Mouse (Mus musculus) gastrocnemius, postnatal 36 days (tissue): ENCODE measurements at regions not wholly inside any gene's neighbourhood (a gene's known extent, or its start where the extent isn't known, plus 50 kb on each side); places are given as distances from the start of the nearest gene placed in this dataset.

Experiments
- DNase-seq, 2 experiments: peaks; one replicate each; pipeline ENCODE4 v3.0.0; 2022
- intact Hi-C: fragments of 180-260 bp; cut with DNase I; formaldehyde crosslinking; loops from one replicate; pipeline ENCODE4 v1.15.1; 2025

DNA sequence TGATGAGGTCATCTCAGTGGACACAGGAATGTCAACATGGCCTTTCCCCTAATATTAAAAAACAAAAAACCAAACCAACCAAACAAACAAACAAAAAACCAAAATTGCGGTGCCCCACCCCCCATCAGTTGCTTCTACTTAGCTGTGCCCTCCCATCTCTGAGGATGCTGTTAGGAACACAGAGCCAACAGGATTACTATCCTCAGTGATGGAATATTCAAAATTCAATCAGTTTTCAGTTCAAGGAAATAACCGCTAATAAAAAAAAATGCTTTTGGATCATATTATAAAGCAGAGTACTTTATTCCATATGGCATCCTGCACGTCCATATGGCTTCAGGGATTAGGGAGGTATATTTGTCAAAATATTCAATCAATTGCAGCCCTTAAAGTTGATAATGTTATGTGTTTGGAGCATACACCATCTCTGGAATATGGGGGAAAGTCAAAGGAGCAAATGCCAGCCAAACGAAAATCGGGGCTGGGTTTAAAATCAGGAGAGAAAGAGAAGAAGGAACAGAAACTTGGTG lies 249.1 kb downstream of the Tmem182 start:
- intact Hi-C loops, result no loop called here
- no peak for DNase-seq

DNA sequence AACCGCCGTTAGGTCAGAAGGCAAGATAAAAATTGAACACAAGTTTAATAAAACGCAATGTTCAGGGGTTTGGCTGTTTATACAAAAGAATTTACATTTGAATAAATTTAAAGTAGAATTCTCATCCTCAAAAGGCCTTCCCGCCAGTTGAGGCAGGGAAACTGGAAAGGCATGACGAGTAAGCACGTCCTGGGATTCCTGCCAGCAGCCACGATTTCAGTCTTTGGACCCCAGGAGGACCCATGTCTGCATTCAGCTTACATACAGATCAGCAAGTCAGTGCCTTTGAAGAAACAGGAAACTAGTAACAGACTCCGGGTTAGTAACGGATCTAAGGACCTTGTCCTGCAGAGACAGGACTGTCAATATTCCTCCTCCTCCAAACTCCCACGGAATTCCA lies 250.4 kb downstream of the Tmem182 start:
- no peak for DNase-seq
- intact Hi-C loops, result no loop called here

DNA sequence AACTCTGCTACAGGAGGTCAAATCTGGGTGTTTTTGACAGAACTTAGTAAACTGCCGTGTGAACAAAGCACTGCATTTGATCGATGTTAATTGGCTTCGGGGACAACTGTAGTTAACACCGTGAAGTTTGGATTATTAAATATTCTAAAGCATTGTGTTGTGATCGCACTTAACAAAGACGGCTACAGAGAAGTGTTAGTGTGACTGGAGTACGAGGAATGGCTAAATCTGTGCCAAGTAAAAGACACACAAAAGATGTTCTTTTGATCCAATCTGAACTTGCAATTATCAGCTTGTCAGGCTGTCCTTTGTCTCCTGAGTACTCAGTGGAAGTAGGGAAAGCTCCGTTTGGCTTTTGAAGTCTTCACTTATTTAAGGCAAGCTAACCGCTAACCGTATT lies 259.7 kb downstream of the Tmem182 start:
- DNase-seq, result no peak
- intact Hi-C loops, result no loop called here

DNA sequence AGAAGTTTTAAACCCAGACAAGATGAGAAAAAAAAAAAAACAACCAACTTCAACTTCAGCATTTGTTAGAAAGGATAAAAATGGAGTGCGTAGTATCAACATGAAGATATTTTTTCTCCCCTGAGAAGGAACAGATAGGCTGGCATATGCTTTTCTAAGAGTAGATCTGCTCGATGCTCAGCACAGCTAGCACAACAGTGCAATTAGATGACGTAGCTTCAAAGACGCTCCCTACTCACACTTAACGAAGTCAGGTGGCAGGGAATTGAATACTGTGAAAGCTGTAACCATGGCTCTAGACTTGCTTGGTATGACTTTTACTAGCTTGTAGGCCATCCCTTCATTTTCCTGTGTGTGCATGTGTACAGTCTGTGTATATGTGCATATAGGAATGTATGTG lies 299.5 kb downstream of the Tmem182 start:
- intact Hi-C loops, result no loop called here
- DNase-seq, result no peak

DNA sequence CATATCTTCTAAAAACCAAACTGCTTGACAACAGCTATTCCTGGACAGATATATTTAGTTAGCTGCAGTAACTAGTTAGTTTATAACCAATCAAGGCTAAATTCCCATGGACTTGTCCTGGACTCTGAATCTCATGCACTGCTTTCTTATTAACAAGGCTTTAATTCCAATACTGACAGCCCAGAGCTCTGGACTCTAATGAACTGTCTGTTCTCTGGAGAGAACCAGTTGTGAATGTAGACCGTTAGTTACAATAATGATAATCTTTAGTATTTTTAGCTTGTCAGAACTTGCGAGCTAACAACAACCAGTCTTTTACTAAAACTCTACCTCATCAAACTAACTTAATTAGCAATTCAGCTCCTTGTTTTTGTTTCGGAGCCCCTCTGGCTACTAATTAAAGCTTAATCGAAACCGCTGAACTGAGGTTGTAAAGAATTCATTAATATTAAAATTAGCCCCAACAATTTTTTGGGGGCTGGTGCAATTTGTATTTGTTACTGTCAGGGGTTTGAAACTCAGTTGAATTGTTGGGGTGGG lies 316.3 kb downstream of the Tmem182 start:
- intact Hi-C loops, result no loop called here
- DNase-seq, result no peak

DNA sequence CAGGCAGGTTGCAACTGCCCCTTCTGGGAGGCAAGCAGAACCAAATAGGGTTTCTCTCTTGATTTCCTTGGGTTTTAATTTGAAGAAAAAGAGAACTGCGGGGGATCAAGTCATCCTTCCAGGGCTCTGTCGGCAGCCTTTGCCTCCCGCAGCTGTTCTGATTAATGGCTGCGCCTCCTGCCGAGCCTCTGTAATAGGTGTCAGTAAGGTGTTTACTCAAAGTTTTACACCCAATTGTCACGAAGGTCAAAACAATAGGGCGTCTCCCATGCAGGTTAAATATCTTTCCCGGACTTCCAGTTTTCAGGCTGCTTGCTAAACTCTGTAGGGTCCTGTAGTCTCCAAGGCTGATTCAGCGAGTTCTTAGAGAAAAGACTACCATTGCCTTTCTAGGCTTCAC lies 326.0 kb downstream of the Tmem182 start:
- intact Hi-C loops, result no loop called here
- DNase-seq, result no peak

DNA sequence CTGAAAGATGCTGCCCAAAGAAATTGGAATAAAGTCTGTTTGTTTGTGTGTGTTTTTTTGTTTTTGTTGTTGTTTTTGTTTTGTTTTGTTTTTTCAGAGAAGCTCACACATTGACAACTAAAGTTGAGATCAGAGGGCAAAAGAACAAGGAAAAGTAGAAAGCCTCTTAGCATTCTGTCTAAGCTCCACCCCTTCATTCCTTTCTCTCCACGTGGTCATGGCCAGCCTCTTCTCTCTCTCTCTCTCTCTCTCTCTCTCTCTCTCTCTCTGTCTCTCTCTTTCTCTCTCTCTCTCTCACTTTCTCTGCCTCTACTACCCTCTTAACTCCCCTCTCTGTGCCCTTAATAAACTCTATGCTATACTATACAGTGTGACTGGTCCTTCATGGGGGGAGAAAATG lies 327.7 kb downstream of the Tmem182 start:
- DNase-seq, result no peak
- intact Hi-C loops, result no loop called here

DNA sequence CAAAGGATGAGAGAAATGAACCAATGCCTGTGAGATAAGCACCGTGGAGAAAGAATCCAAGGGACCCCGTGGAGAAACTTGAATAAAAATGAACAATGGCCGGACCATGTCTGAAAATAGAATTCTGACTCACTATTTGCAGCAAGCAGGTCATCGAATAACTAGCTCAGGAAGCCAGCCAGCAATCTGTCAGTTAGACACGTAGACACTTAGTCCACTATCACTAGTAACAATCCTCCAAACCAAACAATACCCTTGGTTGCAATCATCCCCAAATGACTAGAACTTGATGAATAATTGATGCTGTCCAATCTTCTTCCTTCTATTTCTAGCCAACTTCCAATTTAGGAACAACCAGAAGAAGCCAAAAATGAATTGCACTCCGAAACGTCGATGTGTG lies 328.5 kb downstream of the Tmem182 start:
- no peak for DNase-seq
- intact Hi-C loops, result no loop called here

DNA sequence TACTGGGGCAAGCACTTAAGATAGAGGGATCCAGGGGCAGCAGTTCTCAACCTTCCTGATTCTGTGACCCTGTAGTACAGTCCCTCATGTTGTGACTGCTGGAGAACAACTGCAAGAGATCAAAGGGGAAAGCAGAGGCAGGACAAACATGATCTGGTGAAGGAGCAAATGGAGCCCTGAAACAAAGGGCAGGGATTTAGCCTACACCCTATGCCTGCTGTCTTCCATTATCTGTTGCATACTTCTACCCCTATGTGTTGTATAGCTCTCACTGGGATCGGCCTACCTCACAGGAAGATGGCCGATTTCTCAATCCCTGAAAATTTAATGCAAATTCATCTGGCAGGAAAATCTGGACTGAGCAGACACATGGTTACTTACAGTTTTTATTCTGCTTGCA lies 334.3 kb downstream of the Tmem182 start:
- DNase-seq, result no peak
- intact Hi-C loops, result no loop called here

DNA sequence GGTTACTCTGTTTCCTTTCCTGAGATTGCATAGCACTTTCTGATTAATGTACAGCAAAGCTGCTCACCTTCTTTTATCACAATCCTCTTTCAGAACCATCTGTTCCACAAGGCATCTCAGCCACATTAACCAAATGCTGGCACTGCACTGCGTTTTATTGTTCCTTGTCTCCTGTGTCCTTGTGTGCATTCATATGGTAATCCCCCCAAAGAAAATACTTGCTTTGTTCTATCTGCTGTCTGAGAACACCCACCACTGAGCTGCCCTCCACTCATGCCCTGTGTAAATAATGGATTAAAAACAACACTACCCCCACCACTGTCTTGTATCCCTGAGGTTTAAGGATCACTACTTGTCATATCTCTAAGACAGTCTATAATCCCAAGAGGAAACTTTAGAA lies 335.1 kb downstream of the Tmem182 start:
- no peak for DNase-seq
- intact Hi-C loops, result no loop called here

DNA sequence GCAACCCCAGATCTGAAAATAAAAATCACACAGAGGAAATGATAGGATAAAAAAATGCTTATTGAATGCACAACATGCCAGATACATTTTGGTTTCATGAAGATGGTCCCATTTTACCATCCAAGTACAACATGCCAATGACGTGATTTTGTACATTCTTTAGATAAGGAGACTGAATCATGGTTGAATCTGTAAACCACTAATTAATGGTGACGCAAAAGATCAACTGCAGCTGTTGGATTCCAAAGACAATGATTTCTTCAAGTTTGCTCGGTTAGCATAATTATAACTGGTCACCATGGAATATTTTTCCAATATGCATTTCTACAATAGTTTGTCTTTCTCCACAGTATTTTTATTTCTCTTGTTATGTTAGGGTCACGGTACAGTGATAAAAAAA lies 336.6 kb downstream of the Tmem182 start:
- intact Hi-C loops, result no loop called here
- no peak for DNase-seq

DNA sequence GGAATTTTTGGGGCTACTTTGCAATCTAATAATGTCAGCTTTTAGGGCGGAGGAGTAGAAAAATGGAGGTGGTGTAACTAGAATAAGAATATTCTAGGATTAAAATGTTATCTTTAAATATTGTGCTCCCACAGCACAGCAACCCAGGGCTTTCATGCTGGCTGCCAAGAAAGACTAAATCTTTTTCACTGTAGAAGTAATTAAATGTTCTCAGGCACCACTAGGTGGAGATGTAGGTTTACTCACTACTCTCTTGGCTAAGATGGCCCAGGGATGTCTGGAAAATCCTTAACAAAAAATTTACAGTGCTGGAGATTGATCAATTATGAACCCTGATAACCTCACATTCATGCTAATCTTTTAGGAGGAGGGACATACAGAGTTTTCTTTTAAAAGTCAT lies 347.1 kb downstream of the Tmem182 start:
- intact Hi-C loops, result no loop called here
- no peak for DNase-seq

DNA sequence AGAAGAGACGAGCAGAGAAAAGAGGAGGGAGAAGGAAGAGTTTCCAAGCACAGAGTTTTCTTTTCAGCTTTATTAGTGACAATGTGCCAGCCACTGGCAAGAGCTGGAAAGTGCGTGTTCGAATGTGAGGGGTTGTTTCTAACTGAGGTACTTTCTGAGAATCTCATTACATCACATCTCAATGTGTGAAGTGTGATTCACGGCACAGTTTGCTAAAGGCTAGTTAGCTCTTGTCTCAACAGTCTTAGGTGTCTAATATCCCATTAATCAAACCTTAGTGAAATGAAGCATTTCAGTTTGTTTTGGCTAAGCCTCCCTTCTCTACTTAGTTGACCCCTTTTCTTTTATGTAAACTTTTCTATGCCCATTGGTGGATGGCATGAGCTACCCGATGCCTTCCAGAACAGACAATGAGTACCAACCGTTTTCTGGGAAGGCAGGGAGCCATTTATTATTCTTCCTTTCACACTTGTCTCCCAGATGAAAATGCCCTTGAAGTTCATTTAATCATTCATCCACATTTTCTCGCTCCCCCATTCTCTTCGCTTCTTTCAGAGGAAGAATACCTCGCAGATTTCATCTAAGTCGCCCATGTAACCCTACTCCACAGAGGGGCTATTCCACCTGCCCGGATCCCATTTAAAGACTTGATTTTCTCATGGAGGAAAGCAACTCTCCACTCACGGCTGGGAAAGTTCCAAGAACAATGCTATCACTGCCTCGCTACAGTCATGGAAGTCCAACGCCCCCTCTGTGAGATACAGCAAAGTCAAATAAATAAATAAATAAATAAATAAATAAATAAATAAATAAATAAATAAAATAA lies 348.0 kb downstream of the Tmem182 start:
- DNase-seq, result no peak
- intact Hi-C loops, result no loop called here

DNA sequence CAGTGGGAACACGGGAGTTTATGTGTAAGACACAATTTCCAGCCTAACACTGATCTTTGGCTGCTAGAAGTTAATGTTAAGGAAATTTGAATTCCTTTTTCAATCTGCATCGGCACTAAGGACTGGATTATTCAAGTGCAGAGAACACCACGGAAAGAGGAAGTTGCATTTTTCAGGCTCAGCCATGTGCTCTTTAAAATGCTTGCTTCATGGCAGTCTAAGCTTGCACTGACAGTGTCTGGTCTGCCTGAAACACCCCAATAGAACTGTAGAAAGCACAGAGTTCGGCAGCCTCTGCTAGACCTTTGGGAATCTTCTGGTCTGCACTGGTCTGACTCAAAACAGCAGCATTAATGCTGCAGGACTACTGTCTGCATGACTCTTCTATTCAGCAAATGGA lies 348.8 kb downstream of the Tmem182 start:
- no peak for DNase-seq
- intact Hi-C loops, result no loop called here

DNA sequence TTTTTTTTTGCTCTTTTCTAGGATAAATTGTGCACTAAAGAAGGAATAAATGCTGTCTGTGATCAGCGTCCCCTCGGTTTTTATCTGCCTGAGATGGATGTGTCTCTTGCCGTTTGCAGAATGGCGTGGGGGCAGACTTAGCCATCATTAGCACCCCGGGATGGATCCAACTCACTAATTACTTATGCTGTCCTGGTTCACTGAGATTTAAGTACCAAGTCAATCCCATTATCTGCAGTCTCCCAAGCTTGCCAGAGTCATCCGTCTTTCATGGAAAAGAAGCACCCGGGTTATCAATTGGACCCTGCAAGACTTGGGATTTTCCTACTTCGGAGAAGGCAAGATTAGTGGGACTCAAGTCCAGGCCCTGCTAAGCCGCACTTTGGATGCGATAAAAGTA lies 351.5 kb downstream of the Tmem182 start:
- no peak for DNase-seq
- intact Hi-C loops, result no loop called here

DNA sequence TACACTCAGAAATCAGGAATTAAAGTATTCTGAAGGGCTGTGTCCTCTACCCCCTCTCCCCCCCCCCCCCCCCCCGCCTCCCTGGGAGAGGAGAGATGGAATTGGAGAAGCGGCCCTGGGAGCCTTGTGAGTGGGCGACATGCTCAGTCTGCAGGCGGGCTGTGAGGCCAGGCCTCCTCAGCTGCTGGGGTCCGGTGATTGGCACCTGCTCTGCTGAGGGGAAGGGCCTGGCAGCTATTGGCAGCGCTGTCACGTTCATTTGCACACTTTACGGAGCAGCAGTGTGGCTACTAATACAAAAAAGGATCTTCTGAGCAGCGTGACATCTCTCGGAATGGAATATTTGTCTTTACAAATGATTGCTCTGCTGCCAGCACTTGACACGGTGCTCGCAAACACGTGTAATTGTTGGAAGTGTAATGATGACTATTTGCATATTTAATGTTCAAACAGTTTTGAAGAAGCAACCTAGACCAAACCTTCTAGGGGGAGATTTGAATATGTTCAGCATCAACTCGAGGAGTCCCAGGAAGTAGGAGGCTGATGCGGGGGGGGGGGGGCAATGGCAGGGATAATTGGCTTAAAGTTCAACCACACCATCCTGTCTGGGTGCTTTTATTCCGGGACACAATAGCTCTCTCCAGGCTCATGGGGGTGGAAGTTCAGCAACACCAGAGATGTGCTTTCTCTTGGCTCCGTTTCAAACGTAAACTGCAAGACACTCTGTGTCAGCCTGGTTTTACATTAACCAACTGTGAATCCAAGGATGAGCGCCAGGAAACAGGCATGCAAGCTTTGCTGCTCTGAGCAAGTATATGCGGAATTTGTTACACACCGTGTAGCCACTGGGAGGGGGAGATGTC lies 352.5 kb downstream of the Tmem182 start:
- no peak for DNase-seq
- intact Hi-C loops, result no loop called here

DNA sequence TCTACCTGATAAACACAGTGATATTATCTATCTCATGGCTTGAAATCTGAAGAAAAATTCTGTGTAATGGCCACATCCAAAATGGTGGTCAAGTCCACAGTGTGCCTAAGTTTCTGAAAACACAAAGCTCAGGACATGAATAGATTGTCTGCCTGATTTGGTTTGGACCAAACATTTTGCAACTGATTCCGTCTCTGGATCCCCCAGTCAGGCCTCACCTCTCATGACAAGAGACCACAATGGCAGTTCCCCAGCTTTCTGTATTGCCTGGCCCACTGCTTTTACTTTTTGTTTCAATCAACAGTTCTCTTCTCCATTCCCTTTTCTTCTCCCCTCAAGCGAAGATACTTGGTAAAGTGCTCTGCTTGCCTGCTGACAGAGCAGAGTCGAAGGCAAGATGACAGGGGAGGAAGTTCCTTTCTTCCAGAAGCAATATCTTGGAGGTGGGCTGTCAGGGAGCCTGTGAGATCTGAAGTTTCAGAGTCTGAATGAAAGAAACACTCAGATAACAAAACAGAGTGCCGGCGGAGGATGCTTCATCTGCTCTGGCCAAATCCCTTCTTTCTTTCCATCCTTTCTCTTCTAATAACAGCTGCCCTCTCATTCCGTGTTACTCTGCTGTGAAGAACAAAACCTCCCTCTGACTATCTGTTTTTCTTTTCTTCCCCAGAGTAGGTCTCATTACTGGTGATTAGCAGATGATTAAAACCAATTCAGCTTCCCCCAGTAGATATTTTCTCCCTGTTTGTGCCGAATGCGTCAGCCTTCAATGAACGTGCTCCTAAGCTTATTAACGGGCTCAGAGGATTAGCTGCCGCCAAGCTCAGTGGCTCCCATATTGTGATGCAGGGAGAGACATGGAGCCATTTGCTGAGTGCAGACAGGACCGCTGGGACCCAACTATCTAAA lies 360.7 kb downstream of the Tmem182 start:
- no peak for DNase-seq
- intact Hi-C loops, result no loop called here

DNA sequence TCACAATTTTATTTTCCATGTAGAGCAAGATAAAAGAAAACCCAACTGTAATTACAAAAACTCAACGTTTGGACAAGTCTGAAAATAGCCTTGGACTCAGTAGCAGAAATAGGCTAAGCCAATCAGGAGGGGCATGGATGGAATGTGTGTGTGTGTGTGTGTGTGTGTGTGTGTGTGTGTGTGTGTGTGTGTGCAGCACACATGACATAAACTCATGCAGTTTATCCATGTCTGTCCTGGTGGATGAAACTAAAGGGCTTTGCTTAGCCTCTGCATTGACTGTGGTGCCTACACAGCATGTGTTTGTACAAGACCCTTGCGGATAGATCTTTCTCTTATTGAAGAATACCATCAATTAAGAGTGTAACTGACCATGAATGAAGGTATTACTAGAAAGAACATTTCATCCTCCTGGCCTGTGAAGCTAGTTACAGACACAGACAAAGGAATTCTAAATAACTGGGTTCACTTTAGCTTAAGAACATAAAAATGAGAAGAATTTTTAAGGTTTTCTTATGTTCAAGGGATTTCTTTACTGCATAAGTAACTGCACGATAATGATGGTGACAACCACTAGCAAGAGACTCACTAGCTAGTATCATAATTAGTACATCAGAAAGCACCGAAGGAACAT lies 361.5 kb downstream of the Tmem182 start:
- intact Hi-C loops, result no loop called here
- DNase-seq, result no peak

DNA sequence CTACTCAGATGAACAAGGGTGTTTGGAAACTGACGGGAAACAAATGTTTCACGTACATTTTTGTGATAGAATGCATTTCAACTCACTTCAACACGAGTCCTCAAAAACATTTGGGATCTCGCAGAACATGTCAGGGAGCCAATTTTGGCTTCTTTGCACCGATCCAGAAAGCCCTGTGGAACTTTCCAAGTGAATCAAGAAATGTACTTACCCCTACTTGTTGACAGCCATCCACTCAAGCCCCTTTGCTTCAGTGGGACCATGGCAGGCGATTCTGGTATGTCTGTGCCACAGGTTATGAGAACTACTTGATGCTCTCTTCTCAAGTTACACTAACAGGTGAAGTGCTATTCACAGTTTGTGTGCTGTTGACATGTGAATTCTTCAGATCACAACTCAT lies 381.6 kb downstream of the Tmem182 start:
- DNase-seq, result no peak
- intact Hi-C loops, result no loop called here

DNA sequence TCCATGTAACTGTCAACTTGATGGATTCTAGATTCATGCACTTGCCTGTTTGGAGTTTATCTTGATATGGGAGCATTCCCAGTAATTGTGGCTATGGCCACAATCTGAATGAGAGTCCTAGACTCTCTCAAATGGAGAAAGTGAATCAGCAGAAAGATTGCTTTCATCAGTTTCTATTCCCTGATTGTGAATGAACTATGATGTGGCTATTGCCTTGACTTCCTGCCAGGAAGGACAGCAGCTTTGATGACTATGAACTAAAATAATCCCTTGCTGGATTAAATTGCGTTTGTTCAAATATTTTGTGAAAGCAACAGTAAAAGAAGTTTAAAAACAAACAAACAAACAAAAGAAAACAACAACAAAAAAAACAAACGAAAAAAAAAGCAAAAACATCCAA lies 407.5 kb downstream of the Tmem182 start:
- intact Hi-C loops, result no loop called here
- no peak for DNase-seq
